13 mouse cellular contexts compared by ENCODE assay signal in genomic region chr4:11887377-11887776, GRCm38 (mm10).
DNase-seq lines count a peak whose midpoint lies in the region; ATAC-seq lines count a peak whose summit lies in the region.
"Had no signal": no experiment of that assay in that cellular context is flagged by ENCODE, and none has a peak within 500 bp of the region (broad histone marks: within the 10 kb centered on the region; RNA-seq: fewer than 3 reads in every experiment).

No protein-coding gene starts in this region.

- no peaks in the 10 kb centered on the region for H3K27me3 ChIP-seq in forebrain, embryonic 14.5 days (replicated peaks; ENCODE audit: control insufficient read depth, insufficient read depth, low read length)
- no peaks in the 10 kb centered on the region for H3K27me3 ChIP-seq in intestine, embryonic 15.5 days (replicated peaks)
- H3K27me3 ChIP-seq: heart, embryonic 12.5 days; limb, embryonic 13.5 days had no signal

- no peak overlapping the region for H3K4me3 ChIP-seq in forebrain, embryonic 14.5 days (ENCODE audit: low read depth, low read length)
- no peak overlapping the region for H3K4me3 ChIP-seq in intestine, embryonic 15.5 days (replicated peaks)
- H3K4me3 ChIP-seq: heart, embryonic 12.5 days; limb, embryonic 13.5 days had no signal

- no peaks in the 10 kb centered on the region for H3K36me3 ChIP-seq in forebrain, embryonic 14.5 days (ENCODE audit: control insufficient read depth, insufficient read depth, low read length)
- H3K36me3 ChIP-seq in intestine, embryonic 15.5 days = no peaks in the 10 kb centered on the region
- H3K36me3 ChIP-seq: G1E; heart, embryonic 12.5 days; limb, embryonic 13.5 days had no signal

- H3K4me2 ChIP-seq in forebrain, embryonic 14.5 days (ENCODE audit: low read length) = no peak overlapping the region
- no peak overlapping the region for H3K4me2 ChIP-seq in intestine, embryonic 15.5 days (replicated peaks)
- H3K4me2 ChIP-seq: heart, embryonic 12.5 days; limb, embryonic 13.5 days had no signal

- no peaks in the 10 kb centered on the region for H3K9me3 ChIP-seq in forebrain, embryonic 14.5 days (replicated peaks; ENCODE audit: control insufficient read depth, low read length)
- no peaks in the 10 kb centered on the region for H3K9me3 ChIP-seq in intestine, embryonic 15.5 days
- H3K9me3 ChIP-seq: G1E; heart, embryonic 12.5 days; limb, embryonic 13.5 days had no signal

- H3K4me1 ChIP-seq in forebrain, embryonic 14.5 days (ENCODE audit: control insufficient read depth, insufficient read depth, low read length) = peaks cover 4% of the 10 kb centered on the region
- no peaks in the 10 kb centered on the region for H3K4me1 ChIP-seq in intestine, embryonic 15.5 days (replicated peaks)

- no peak overlapping the region for H3K27ac ChIP-seq in forebrain, embryonic 14.5 days (ENCODE audit: low read depth, low read length)
- no peak overlapping the region for H3K27ac ChIP-seq in intestine, embryonic 15.5 days
- H3K27ac ChIP-seq: limb, embryonic 13.5 days had no signal

- intact Hi-C loops in left cerebral cortex, postnatal 4 days (cut with DNase I) = no loop called here
- intact Hi-C loops in heart, postnatal 10 days (cut with DNase I) = no loop called here

- 3% methylated on average over 1 of the region's 1 CpGs for WGBS in forebrain, embryonic 14.5 days
- 15% methylated on average over 1 of the region's 1 CpGs for WGBS in intestine, embryonic 15.5 days

- peak; percentile 61; the same call in 1 of the 2 replicates for ATAC-seq in forebrain, embryonic 14.5 days
- ATAC-seq in intestine, embryonic 15.5 days = peak; percentile 81

- DNase-seq in lung, adult 18-20 months = peak; percentile 17 to 61
- DNase-seq in lung, postnatal 25 days (ENCODE audit: low spot score) = no peak
- DNase-seq in forebrain, embryonic 14.5 days (ENCODE audit: low spot score) = peak; percentile 56
- DNase-seq in retina, embryonic 14.5 days (ENCODE audit: low spot score) = peak; percentile 50
- no peak for DNase-seq in left cerebral cortex, postnatal 4 days
- no peak for DNase-seq in urinary bladder, postnatal 36 days (ENCODE audit: low spot score in 2 of 2)
- no peak for DNase-seq in heart, postnatal 10 days
- DNase-seq: kidney, adult 11 months; lung, postnatal 10 days had no signal

- H3K9ac ChIP-seq in forebrain, embryonic 14.5 days (ENCODE audit: low read length) = no peak overlapping the region
- no peak overlapping the region for H3K9ac ChIP-seq in intestine, embryonic 15.5 days
- H3K9ac ChIP-seq: heart, embryonic 12.5 days; limb, embryonic 13.5 days had no signal

Comparison
In these comparisons a context has a peak if more than half of its experiments do, and no peak if none do; other contexts are left out.
1. DNase-seq: peak in lung, adult 18-20 months (2 of 2), forebrain, embryonic 14.5 days (single experiment) and retina, embryonic 14.5 days (single experiment); none in lung, postnatal 25 days (single experiment), left cerebral cortex, postnatal 4 days (single experiment), urinary bladder, postnatal 36 days (0 of 2) and heart, postnatal 10 days (0 of 2).